Mouse (Mus musculus) R1 (cell line): ENCODE measurements around the gene Adarb2.

Source experiments
- DNase-seq: peaks from one replicate; pipeline ENCODE4 v3.0.0-alpha.2; 2018; ENCODE audit warnings: low read depth, low spot score

The Adarb2 gene

DNA sequence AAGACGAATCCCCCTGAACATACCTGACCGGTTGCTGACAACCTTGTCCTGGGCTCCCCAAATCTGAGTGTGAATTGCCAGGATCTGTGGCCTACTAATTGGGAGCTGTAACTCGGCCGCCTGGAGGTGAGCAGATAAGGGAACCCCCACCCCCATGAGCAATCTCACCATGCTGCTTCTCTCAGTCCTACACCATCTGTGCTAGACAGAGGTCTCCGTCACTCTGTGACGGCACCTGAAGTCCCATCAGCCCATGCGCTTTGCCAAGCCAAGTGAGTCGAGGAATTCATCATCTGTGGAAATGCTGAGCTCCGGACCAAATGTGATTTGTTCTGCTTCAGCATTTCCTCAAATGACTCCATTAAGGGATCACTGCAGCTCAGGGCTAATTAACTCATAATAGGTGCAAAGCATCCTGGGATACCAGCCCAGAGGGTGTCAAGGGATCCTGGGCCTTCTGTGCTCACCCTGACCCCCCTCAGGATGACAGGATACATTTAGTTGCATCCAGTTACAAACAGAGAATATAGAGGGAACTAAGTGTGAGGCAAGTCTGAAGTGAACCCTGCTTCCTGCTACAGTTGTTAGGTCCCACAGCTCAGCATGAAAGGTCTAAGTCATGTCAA is 462.1 kb downstream of the Adarb2 start:
- no peak for DNase-seq

DNA sequence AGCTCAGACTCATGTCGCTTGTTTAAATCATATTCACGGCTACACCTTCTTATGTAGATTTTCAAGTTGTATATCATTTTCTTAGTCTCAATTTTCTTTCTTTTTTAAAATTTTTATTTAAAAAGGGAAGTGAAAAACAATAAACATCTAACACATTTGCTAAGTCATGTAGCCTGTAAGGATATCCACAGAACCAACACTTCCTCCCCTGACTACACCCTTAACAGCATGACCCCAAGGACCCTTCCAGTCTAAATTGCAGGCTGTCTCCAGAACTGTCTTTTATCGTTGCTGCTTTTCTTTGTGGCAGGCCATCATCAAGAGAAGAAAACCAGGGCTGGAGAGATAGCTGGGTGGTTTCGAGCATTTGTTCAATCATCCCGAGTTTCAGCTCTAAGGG is 474.5 kb downstream of the Adarb2 start:
- no peak for DNase-seq

DNA sequence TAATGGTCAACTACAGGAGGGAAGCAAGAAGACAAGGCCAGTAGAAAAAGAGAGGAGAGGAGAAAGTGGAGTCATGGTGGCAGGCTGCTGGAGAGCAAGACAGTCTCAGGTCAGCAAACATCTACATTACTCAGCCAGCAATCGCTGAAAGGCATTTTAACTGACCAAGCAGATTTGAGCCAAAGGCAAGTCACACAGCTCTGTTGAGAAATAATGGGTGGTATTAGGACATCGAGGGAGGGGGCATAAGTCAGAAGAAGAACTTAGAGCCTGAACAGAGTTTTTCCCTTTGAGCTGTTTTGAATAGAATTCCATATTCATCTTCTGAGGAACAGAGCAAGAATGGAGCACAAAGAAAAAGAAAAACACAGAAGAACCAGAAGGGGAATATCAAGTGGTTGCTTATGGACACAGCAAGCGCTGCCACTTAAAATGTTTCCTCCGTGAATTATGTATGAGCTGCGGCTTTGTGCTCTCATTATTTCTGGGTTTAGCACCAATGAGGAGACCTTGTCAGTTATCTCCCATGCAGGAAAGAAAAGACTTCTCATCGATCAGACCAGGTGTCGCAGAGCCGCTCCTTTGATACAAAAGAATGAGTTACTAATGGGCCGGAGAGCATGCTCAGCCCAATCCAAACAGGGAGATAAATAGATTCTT is 477.9 kb downstream of the Adarb2 start:
- no peak for DNase-seq

DNA sequence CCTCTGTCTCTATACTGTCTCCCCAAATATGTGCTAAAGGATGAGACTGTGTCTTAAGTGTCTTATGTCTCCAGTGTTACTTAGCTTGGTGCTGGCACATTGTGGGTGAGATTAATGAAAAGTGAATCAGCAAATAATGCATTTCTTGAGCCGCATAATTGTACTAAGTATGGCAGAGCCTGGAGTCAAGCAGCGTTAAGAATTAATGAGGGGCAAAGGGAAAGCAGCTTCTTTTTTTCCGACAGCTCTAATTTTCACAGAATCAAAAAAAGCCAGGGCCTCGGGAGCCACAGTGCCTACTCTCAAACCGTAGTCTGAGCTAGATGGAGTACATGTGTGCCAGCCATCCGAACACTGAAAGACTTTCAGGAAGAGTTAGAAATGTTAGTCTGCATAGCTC is 488.8 kb downstream of the Adarb2 start:
- DNase-seq, result no peak

DNA sequence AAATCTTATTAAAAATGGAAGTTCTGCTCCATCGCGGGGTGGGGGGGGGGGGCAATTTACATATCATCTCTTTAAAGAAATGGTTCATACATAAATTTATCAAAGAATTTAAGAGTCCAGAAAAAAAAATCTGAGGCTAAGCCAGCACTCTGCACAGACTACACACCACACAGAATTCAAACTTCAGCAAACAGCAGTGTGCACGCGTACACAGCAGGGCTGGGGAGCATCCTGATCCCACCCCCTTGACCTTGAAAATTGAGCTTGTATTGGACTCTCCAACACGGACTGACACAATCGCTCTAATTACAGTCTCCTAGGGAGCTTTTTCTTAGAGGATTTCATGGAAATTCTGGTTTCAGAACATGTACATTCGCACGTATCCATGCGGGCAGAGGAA is 490.1 kb downstream of the Adarb2 start:
- peak; percentile 7 for DNase-seq

DNA sequence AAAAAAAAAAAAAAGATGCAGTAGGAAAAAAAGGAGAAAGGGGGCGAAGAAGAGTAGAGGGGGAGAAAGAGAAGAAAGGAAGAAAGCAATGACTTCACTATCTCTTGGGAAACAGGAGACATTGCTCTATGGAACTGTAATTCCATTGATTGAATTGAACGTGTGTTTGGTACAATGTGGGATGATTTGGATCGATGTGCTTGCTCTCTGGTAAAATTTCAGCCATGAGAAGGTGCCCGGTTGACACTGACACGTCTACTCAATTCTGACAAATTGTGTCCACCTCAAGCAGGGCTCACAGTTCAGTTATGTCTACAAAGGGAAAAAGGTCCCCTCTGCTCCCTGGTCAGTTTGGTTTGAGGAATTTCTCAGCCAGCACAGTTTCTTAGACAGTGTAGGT is 495.8 kb downstream of the Adarb2 start:
- DNase-seq, result no peak

DNA sequence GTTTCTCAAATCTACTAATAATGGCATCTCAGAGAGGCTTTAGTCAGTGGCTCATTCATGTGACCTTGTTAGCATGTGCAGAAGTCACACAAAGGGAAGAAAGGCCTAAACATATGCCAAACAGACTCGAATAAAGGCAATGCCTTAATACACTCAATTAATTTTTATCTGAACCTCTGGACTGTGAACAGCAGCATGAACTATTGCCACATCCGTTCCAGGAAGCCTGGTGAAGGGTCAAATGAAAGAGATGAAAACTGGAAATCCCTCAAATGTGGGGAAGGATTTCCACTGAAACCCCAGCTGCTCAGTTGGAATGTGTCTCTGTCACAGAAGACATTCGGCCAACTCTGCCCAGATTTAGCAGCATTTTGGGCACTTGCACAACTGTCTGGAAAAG is 497.2 kb downstream of the Adarb2 start:
- DNase-seq, result no peak

DNA sequence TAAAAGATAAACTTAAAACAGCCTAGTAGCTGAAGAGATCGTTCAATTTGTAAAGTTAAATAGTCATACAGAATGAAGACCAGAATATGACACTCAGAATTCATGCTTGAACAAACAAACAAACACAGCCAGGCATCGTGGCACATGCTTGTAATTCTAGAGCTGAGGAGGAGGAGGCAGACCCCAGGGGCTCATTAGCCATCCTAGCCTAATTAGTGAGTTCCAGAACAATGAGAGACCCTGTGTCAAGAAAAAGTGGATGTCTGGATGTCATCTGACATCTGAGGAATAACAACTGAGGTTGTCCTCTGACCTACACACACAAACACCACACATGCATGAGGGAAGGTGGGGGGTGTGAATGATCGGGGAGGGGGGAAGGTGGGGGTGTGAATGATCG is 498.3 kb downstream of the Adarb2 start:
- DNase-seq, result no peak

DNA sequence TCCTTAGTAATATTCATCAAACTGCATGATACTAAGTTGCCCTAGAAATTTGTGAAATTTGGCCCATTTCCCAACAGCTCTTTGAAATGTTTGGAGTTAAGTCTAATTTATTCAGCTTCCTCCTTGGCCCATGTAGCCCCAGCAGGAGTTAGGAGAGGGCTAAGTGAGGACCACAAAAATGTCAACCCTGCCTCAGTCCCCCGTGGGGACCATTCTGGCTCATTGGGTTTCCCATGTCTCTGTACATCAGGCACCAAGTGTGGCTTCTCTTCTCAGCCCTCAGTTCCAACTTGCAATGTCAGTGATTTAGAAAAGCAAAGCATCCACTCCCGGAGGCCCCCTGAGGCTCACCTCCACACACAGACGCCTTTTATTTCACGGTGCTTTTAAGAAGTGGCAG is 502.6 kb downstream of the Adarb2 start:
- no peak for DNase-seq

DNA sequence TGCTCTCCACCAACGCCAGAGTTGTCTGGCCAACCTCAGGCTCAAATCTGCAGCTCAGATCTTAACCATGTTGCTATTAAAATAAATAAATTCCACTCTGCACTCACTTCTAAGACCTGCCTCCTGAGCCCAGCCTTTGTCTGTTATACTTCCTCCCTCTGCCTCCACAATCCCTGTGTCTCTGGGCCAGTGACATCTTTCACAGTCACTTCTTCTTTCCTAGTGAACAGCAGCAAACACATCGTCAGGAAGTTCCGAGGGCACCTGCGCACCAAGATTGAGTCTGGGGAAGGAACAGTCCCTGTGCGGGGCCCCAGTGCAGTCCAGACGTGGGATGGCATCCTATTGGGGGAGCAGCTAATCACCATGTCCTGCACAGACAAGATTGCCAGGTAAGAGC is 510.7 kb downstream of the Adarb2 start:
- no peak for DNase-seq

DNA sequence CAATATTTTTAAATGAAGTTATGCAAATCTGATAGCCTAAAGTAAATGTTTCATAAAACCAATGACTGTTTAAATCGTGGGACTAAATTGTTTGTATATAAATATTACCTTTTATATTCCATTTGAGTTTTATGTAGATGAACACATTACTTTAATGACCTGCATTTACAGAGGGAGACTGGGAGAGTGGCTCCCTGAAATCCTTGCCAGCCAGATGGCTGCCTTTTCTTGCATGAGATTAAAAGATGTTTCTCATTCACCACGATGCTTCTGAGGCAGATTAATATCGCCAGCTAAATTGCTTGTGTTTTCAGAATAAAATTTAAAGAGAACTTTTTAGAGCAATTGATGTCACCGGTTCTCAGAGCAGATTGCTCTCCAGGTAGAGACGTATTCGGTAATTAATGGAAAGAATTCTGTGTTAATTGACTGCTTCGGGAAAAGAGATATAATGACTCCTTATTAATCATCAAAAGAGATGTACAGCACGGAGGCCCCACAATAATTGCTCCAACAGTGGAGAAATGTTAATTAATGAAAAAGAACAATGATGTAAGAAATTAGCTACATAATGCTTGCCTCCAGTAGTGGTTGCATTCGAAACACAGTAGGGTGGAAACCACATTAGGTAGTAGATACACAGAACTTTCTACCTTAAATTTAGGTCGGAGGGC is 527.4 kb downstream of the Adarb2 start:
- DNase-seq, result no peak

DNA sequence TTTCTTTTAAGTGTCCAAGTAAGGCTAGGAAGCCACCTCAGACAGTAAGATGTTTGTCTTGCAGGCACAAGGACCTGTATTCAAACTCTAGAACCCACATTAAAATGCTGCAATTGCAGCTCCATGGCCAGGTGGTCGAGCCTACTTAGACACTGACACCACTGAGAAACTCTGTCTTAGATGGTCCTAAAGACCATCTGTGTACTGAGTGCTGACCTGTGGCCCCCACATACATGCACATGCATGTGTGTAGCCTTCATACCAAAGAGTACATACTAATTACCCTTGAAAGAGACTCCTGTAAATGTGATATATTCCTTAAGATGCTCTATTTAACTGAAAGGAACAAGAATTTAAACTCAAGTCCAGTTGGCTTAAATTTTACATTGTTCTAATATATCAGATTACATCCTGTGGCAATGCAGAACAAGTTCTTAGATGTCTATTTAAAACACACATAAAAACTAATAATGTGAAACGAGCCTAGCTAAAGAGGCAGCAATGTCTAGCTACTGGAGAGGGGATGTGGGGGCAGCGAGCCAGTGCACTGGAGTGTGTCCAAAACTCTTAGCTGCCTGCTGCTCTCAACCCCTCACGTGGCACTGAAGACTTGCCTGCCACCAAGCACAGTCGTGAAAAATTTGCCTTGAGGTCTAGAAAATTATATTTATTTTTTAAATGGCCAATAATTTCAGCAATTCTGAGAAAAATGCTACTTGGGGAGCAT is 534.6 kb downstream of the Adarb2 start:
- DNase-seq, result no peak

DNA sequence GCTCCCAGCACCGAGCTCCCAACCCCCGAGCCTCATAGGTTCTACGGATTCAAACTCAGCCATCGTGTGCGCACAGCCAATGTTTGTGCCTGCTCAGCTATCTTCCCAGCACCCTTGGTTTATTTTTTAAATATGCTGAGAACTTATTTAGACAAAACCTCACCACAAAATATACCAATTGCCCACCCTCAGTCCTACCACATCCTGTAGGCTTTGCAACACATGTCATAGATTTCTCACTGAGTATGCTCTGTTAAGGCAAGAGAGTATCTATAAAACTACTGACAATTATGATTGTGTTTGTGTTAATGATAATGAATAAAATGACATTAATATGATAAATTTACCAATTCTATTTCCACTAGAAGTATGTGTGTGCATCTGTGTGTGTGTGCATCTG is 540.1 kb downstream of the Adarb2 start:
- no peak for DNase-seq

DNA sequence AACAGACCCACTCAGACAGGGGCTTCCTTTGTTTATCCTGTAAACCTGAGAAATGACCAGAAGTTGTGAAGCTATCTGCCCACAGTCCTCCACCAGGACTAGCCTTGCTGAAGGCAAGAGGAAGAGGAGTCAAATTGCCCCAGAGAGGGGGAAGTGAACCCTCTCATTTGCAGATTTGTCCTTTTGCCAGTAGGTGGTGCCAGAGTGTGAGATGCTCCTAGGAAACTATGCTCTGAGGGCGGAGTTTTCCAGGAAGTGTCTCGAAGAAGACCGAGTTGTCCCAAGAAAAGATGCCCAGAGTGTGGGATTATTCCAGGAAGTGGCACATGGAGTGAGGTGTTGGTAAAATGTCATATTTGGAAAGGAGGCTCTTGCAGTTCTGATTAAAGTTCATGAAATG is 541.9 kb downstream of the Adarb2 start:
- DNase-seq, result peak; percentile 71

DNA sequence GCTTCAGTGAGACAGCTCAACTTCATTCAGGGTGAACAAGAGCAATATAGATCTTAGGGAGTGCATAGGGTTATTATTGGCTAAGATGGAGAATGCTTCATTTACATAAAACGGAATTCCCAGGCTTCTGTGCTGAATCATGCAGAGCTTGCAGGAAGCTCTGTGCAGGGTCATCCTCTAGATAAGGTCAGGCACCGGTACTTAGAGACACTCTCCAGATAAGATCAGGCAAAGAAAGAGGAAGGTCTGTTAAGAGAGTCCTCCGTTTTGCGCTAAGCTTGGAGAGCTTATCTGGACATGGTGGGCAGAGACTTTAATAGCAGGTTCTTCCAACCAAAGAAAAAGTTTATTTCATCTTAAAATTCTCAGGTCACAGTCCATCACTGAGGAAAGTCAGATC is 542.9 kb downstream of the Adarb2 start:
- peak; percentile 10 for DNase-seq

DNA sequence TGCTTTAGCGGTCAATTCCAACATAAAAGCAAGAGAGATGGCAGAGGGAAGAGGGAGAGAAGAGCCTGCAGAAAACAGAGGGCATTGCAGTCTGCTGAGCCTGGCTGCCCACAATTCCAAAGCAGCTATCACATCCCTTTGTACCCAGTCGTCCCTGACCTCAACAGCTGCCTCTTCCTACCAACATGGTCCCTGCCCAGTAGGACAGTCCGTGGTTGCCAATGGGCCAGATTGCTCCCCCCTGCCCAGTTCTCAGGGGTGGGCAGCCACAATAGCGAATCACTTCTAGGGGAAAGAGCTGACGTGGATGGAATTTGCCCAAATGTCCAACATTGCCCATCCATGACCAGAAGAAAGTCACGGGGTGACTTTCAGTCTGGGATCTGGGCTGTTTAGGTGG is 546.8 kb downstream of the Adarb2 start:
- no peak for DNase-seq

DNA sequence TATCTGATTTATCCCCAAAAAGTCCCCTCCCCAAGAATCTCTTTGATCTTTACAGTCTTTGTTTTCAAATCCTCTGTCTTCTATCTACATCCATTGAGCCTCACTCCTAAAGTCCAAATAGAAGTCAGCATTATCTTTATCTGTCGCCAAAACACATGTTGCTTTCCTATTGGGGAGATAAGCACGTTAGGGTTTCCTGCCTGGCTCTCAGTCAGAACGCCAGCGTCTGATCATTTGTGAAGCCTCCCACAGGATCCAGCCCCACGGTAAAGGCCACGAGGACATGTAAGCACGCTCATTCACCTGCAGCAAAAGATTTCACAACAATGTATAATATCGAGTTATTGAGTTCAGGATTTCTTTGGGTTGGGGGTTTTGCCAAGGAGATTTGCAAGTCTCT is 558.3 kb downstream of the Adarb2 start:
- DNase-seq, result no peak

DNA sequence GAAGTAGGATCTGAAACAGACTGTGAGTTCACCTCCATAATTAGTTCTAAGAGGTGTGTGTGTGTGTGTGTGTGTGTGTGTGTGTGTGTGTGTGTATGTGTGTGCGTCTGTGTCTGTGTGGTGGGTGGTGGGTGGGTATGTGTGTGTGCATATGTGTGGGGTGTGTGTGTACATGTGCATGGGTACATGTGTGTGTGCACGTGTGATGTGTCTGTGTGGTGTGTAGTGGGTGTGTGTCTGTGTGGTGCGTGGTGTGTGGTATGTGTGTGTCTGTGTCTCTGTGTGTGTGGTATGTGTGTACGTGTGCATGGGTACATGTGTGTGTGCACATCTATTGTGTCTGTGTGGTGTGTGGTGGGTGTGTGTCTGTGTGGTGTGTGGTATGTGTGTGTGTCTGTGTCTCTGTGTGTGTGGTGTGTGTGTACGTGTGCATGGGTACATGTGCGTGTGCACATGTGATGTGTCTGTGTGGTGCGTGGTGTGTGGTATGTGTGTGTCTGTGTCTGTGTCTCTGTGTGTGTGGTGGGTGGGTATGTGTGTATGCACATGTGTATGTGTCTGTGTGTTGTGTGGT is 567.1 kb downstream of the Adarb2 start:
- no peak for DNase-seq

DNA sequence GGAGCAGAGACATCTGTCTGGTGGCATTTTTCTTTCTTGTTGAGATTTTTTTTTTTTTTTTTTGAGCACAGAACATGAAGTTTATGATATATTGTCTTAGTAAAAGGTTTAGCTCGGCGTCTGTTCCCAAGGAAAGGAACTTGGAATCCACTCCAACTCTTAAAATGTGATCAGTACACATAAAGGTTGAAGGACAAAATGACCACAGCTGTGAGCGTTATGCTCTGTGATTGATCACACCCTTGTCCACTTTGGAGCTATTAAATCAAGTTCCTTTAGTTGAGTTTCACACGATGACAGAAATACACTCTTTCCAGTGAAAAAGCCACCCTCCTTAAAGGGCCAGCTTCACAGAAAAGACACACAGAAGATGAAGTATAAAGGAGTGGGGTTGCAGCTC is 568.0 kb downstream of the Adarb2 start:
- DNase-seq, result no peak

DNA sequence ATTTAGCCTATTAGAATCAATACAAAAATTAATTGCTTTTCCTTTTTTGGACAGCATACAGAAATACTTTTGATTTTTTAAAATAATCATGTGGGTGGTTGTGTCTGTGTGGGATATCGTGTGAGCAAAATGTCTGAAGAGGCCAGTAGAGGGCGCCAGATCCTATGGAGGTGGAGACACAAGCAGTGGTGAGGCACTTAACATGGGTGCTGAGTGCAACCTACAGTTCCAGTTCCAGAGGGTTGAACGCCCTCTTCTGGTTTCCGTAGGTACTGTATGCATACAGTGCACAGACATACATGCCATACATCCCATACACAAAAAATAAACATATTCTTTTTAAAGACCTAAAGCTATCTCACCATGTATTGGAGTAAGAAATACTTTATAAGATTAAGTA is 577.8 kb downstream of the Adarb2 start:
- peak; percentile 96 for DNase-seq

DNA sequence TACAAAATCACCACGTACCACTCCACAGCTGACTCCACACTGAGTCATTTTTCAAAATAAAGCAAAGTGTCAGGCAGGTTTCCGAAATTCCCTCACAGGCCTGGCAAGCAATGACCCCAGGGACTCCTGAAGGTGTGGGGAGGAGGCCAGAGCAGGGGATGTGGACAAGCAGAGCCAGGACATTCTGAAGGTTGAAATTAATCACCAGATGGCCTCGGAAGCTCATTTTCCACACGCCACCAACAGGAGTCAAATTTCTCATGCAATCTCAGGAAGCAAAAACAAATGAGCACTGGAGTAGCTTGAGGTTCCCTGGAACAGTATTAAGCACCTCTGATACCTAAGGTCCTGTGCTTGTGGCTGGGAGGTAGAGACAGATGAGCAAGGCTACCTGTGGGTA is 580.0 kb downstream of the Adarb2 start:
- no peak for DNase-seq

DNA sequence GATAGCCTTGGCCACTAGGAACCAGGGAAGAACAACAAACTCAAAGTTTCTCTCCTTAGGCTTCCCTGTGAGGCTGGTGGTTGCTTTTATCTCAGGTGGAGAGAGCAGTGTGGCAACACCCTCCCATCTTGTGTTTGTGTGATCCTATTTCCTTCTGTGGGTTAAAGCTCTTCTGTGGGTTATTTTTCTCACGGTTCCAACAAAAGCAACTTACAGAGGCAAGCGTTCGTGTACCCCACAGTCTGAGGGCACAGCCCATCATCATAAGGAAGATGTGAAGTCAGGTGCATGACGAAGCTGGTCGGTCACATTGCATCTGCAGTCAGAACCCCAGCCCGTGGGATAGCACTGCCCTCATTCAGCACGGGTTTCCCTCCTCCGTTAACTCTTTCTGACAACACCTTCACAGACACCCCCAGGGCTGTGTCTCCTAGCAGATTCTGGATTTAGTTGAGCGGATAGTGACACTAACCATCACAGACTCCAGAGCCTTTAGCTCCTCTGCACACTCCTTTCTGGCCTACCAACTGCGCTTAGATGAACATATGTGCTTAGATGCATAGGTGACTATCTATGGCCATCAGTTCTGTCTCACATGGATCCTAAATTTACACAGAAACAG is 581.1 kb downstream of the Adarb2 start:
- DNase-seq, result no peak
